Mouse (Mus musculus) adrenal gland, adult 8-10 months (tissue): ENCODE measurements at regions not wholly inside any gene's neighbourhood (a gene's known extent, or its start where the extent isn't known, plus 50 kb on each side); places are given as distances from the start of the nearest gene placed in this dataset.
A peak's percentile ranks its signal among the peaks of the same experiment; 100 is the strongest.

Experiments
- DNase-seq: peaks from one replicate; pipeline ENCODE4 v3.0.0; 2022

DNA sequence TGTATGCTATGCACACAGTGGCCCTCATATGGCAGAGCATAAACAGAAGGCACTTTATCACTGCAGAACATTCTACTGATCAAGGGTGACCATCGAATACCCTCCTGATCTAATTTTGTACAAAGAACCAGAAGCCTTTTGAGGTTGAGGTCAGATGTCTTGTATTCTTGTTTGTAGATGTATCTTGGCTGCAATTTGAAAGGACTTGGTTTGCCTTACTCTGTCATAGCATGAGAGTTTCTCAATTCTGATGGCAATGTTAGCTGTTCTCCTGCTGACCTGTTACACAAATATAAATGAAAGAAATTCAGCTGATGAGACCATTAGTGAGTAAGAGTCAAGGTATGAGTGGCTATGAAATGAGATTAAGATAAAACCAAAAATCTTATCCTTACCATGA lies 199.1 kb upstream of the Aldoart1 start:
- no peak for DNase-seq

DNA sequence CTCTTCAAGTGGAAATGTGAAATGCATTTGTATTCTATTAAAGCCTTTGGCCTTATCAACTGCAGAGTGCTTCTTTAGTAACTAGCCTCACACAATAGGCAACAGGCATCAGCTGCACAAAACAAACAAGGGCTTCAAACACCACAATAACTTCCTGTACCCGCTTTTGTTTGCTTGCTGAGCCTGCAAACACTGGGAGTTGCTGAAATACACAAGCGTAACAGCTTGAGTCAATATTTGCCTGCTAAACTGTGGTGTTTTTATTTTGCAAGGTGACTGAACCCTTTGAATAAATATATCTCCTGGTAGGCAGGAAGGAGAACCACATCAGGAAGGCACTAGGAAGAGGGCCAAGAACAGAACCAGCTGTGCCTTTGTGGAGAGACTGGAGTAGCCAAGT lies 195.4 kb upstream of the Aldoart1 start:
- DNase-seq = no peak

- peak; percentile 0 for DNase-seq
These were observed 191.9 kb upstream of the Aldoart1 start for GRCm38 (mm10) chr4:73044356-73044755.

DNA sequence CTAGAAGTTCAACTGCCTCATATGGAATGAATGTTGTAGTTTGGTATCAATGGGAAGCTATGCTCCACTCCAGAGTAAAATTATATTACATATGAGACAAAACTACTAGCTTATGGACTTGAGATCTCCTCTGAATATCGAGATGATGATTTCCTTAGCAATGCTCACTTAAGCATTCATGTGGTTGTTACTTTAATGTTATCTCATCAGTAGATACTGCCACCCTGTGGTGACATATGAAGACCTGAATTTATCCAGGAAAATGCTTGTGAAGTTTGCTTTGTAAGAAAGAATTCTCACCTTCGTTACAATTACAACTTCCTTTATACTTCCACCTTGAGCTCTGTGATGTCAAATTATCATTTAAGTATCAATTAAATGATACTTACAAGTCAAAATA lies 190.2 kb upstream of the Aldoart1 start:
- no peak for DNase-seq

DNA sequence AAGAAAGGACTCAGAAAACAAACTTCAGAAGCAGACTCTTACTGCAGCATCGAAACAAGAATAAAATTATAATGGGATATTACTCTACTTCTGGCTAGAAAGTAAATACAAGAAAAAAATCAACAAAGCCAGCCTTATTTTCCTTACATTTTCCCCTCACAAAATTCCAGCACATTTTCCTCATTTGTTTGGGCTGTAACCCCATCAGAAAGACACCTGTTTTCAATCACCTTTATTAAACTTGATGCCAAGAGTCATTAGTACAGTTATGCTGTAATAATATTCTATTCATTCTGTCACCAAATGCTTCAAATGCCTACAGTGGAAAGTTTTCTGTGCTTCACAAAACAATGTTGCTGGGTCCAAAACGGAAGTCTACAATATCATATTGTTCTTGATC lies 189.1 kb upstream of the Aldoart1 start:
- no peak for DNase-seq

GRCm38 (mm10) chr4:72997686-72998085 lies 145.3 kb upstream of the Aldoart1 start:
- no peak for DNase-seq

DNA sequence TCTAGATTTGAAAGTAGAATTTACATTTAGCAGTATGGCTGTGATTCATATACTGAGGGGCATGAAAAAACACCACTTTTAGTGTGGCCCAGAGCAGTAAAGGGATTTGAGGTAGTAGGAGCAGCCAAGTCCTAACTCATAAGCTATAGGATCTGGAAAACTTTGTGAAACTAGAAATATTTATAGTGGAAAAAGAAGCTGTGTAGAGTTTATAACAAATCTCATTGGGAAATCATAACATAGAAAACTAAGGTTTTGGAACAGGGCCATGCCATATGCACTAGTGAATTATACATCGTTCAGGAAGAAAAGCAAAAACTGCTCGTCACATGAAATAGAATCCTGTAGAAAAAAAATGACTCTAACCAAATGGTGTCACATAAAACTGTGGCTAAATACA lies 143.7 kb upstream of the Aldoart1 start:
- DNase-seq = no peak

DNA sequence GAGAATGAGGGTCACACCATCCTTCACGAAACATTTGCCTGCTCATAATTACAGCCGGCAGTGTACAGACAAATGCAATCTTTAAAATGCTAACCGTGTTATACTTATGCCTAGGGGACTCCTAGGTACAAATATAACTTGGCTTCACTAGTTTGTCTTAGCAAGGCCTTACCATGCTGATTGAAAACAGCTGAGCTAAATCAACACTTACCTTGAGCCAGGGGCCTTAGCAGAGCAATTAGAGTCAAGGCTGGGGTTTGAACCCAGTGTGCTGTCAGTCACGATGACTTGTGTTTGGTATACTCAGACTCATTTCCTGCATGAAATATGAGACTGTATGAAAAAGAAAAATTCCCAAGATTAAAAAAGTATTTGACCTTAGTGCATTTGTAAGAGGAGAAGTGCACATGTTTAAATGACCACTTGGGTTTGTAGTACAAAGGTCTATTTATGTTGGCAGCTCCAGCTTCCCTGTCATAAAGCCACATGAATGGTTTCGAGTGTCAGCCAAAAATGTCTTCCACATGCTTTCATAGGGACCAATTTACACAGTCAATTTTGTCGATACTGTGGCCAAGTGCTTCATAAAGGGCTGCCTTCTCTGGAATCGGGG lies 94.0 kb upstream of the Aldoart1 start:
- DNase-seq = no peak

DNA sequence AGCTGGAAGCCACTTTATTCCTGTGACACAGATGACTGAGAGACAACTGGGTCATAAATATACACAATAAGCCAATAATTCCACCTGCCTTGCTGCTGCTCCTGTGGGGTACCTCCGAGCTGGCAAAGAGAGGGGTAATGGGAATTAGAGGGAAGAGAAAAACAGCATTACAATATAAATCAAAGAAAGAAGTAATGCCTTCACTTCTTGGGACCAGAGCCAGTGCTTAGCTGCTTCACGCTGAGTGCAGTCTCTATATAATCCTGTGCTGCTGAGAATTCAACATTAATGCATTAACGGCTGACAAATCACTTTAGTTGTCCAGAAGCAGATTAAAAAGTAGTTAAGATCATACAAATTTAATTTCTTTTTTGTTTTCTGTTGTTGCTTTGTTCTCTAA lies 71.0 kb upstream of the Aldoart1 start:
- no peak for DNase-seq

GRCm38 (mm10) chr4:72914991-72915390 lies 62.6 kb upstream of the Aldoart1 start:
- no peak for DNase-seq
